Mouse (Mus musculus): ENCODE measurements around the gene Srgap2. TPM values are rescaled to one million over a fixed set of nuclear protein-coding genes. Genes with fewer than 3 reads are reported as not detected.

Gene Srgap2
- polyA plus RNA-seq, 1 experiment, result 6.0 TPM

DNA sequence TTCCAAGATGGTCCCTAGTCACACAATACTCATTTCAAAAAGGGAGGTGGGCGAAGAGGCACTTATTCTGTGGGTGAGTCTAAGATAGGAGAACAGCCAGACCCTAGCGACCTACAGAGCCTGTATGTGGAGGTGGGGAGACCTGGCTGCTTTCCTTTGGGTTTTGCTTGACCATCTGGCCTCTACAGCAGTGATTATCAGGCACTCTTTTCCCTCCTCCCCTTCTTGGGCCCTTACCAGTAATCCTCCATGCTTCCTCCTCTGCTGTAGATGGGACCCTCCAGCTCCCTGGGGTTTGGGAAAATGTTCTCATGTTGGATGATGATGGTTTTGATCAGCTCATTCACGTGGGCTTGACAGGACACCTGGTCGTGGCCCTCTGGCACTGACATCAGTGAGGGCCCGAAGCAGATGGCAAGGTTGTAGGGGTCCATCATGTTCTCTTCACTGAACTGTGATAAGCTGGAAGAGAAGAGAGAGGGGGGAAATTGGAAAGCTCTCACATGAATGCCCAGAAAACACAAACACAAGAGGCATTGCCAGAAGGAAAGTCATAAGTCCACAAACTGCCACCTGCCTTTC lies 216.8 kb downstream of the Srgap2 start:
- 92% methylated on average over 5 of the region's 5 CpGs for WGBS
- DNase-seq (ENCODE audit: low read depth, low spot score), result no peak

DNA sequence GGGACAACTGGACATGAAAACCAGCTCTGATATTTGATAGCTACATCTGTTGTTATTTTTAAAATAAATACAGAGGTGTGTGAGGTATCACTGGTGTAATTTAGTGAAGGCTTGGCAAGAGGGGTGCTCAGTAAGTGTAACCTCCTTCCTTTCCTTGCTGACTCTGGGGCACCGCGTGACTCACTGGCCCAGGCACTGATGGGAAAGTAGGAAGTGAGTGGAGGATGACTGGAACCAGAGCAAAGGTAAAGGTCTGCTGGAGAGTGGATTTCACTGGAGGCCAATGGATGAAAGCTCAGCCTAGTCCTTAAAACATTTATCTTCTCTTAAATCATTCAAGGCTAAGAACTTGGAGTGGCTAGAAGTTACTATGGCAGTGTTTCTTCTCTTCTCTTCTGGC lies 226.4 kb downstream of the Srgap2 start:
- DNase-seq (ENCODE audit: low read depth, low spot score), result no peak
- WGBS, result 87% methylated on average over 2 of the region's 2 CpGs

DNA sequence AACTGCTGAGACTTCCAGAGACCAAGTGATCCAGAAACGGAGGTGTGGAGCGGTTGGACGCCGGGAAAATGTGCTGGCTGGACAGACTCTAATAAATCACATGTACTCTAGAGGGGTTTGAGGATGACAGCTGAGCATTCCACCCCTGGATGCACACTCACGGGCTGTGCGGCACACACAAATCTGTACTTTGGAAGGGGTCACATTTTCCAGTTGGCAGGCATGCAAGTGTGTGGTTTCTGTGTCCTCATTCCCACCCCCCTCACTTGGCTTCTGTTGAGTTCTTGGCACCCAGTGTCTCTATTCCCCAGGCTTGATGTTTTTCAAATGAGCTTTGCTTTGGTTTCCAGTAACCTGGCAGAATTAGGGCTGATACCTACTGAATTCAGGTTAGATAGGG lies 227.4 kb downstream of the Srgap2 start:
- 79% methylated on average over 6 of the region's 6 CpGs for WGBS
- DNase-seq (ENCODE audit: low read depth, low spot score), result no peak

DNA sequence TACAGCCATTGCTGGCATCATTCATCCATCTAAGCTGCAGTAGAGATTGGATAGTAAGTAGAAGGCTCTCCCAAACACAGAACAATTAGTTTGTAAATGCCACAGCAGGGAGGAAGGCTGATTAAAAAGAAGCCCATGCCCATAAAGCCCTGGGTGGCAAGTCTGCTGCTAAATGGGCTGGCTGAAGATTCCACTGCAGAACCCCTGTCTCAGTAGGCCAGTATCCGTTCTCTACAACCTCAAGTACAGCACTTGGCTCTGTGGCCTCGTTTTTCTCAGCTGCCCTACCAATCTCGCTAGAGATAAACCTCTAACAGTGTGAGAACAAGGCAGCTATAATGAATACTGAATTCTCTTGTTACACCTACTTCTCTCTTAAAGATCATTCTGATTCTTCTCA lies 227.9 kb downstream of the Srgap2 start:
- no peak for DNase-seq (ENCODE audit: low read depth, low spot score)
- WGBS, result 85% methylated on average over 3 of the region's 3 CpGs

DNA sequence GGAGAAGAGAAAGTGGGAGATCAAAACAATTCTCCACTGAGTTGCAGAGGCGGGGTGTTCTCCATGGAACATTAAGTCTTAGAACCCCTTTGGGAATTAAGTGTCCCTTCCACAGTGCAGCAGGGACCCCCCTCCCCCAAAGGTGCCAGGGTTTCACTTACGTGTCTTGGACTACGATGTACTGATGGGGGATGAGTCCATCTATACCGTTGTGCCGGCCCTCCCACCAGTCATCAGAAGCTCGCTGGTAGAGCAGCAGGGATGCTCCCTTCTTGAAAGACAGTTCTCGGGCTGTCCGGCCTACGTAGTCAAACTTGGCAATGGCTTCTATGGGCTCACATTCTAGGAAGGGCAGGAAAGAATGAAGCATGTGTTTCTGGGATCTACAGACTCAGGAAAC lies 229.0 kb downstream of the Srgap2 start:
- WGBS, result 96% methylated on average over 9 of the region's 9 CpGs
- no peak for DNase-seq (ENCODE audit: low read depth, low spot score)

DNA sequence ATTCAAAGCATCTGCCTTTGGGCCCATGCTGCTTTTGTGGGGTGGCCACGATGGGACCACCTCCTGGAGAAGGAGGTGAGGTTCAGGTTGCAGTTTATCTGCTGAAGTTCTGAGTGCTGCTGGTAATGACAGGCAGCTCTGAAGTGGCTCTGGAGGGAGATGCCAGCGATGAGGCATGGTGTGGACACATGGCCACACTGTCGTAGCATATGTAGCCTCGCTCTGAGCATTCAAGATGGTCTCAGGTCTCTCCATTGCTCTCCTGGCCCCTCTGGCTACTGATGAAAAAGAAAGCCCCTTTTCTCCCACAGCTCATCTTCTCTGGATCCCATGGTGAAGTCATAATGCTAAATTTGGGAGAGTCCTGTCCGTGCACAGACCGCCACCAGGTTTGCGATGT lies 230.4 kb downstream of the Srgap2 start:
- 92% methylated on average over 7 of the region's 7 CpGs for WGBS
- no peak for DNase-seq (ENCODE audit: low read depth, low spot score)

DNA sequence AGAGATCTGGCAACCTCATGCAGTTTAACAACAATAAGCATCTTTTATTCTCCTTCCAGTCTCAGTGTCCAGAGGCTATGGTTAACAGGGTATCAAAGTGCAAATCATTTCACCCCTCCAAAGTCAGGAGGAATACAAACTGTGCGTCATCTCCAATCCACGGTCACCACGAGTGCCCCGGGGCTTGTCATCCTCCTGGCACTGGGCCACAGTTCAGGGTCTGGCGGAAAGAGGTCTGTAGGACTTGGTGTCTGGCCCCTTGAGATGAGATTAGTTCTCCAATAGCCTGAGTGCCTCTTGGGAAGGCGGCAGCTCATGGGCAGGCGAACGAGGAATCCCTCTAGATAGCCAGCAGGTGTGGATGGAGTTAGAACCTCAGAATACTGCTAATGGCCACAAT lies 232.0 kb downstream of the Srgap2 start:
- WGBS, result 84% methylated on average over 8 of the region's 8 CpGs

DNA sequence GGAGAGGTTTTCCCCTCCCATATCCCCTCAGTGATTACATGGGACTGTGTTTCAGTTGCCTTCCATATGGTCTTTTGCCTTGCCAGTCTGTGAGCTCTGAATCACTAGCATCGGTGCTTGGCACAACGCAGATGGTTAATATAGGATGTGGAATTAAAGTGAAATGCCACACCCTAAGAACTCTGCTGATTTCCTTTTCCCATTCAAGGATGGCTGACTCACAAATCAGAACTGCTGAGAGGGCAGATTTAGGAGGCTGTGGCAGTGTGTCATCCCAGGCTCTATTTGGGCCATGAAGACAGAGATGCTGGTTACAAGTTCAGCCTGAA lies 233.3 kb downstream of the Srgap2 start:
- WGBS, result 69% methylated on average over 2 of the region's 2 CpGs
- no peak for DNase-seq (ENCODE audit: low read depth, low spot score)

More for the DNA sequence above, 232.0 kb downstream of the Srgap2 start:
- no peak for DNase-seq (ENCODE audit: low read depth, low spot score)

DNA sequence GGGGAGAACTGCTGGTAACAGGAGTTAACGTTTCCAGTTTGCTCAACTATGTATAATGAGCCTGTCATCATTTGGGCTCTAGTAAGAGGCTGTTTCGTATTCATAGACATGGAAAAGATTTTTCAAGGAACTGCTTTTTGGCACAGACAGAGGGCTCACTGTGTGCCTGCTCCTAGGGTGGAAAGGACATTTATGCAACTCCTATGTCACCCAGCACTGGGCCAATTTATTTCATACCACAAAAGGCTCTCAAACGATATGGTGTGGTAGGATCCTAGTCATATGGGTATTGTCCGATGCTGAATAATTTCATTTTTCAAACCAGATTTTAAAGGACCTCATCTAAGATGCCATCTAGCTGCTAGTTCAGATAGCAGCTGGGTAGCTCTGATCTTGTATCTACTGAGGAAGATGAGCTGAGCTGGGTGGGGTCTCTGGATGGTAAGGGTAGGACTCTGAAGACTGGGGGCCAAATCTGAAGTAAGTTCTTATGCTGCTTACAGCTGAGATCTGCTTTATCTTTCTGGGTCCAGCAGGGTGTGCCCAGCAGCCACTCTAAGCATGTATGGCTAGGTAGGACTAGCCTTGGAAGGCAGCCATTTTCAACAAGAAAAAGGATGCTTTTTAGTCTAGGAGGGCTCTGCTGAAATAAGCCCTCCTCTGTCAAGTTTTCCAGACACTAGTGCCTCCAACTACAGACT lies 233.8 kb downstream of the Srgap2 start:
- no peak for DNase-seq (ENCODE audit: low read depth, low spot score)
- WGBS, result 88% methylated on average over 4 of the region's 4 CpGs

DNA sequence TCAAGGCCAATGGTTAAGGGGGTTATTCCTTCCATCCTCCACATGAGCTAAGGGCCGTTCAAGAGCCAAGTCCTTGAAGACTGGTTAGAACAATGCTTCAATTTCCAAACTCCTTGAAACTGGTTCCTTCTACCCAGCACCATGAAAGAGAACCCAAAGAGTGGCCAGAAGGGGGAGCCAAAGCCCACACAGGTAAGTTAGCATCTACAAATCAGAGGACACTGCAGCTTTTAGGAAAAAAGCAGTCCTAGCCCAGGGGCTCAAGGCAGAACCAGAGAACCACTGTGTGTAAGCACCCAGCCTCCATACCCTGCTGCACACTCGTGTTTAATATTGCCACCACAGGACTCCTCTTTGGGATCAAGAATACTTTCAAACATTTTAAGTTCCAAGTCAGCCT lies 236.5 kb downstream of the Srgap2 start:
- 41% methylated on average over 2 of the region's 2 CpGs for WGBS
- DNase-seq (ENCODE audit: low read depth, low spot score), result peak; percentile 45

DNA sequence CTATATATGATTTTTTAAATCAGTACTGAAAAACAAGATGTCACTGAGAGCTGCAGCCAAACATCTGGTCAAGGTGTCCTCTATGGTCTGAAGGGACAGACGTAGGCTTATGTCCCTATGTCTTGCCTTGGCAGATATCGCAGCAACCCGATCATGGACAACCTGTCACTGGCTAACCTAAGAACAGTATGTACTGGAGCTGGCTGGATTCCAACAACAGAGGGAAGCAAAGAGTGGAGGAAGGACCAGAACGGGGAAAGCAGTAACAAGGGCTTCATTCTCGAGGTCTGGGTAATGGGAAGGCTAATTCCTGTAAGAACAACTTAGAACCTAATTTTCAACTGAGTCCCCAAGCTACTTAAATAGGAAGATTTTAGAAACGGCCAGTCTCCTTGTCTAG lies 238.2 kb downstream of the Srgap2 start:
- no peak for DNase-seq (ENCODE audit: low read depth, low spot score)
- WGBS, result 75% methylated on average over 6 of the region's 6 CpGs

DNA sequence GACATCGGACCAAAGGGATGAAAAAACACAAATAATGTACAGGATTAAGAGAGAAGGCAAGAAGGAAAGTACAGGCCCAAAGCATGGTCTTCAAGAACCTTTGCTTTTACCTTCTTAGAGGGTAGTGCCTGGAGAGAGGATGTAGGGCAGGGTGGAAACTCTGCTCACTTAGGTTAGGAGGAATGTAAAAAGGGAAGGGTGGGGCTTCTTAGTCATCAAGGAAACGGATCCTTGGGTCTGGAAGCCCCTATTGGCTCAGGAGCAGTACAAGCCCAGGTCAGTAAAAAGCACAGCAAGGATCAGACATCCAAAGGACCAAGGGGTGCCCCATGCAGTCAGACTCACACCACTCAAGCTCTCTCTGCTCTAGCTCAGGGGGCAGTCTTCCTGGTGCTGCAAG lies 239.9 kb downstream of the Srgap2 start:
- DNase-seq (ENCODE audit: low read depth, low spot score), result no peak
- 48% methylated on average over 2 of the region's 2 CpGs for WGBS

DNA sequence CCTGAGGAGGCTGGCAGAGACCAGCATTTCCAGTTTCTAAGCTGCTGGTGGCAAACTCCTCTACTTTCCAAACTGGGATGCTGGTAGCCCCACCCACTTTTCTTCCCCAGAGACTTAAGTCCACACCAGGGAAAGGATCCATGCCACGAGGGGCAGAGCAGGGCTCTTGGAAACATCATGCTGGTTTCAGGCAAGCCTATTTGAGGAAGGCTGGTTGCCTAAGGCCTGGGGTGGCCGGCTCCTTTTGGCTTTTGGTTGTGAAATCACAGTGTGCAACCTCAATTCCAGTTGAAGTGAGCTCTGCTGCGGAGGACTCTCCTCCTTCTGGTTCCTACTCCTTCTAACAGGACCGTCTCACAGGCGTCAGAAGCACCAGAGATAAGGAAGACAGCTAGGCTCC lies 240.3 kb downstream of the Srgap2 start:
- DNase-seq (ENCODE audit: low read depth, low spot score), result no peak
- 69% methylated on average over 5 of the region's 5 CpGs for WGBS

DNA sequence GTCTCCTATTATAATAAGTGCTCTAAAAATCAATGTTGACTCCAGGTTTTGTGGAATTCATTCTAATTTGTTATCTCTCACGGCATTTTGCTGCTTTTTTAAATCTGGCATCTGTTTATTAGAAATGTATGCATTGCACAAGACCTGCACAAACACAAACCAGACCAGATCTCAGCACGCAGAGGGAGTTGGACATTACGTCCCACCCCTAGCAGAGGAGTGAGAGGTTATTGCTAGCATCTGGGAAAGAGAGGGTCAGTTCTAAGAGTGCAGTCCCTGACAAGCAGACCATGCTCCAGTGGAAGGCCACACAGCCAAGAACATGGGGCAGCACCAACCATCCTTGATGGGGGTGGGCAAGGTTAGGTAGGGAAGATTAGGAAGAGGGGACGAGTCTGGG lies 242.5 kb downstream of the Srgap2 start:
- DNase-seq (ENCODE audit: low read depth, low spot score), result no peak
- WGBS, result 85% methylated on average over 4 of the region's 4 CpGs

DNA sequence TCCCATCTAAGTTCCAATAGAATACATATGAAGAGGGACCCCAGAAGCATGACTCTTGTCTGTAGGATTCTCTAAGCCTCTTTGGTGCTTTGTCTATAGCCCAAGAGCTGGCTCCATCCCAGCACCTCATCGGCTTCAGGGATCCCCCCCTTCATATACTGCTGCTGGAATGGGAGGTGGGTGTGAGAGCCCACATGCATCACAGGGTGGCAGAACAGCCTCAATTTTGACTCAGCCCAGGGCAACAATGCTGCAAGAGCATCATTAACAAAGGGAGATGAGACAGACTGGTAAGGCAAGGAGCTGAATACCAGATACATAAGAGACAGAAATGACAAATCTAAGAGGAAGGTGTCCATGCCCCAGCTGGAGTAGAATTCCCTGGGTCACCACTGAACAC lies 243.0 kb downstream of the Srgap2 start:
- 83% methylated on average over 1 of the region's 1 CpGs for whole genome bisulfite sequencing
- no peak for DNase-seq (ENCODE audit: low read depth, low spot score)

DNA sequence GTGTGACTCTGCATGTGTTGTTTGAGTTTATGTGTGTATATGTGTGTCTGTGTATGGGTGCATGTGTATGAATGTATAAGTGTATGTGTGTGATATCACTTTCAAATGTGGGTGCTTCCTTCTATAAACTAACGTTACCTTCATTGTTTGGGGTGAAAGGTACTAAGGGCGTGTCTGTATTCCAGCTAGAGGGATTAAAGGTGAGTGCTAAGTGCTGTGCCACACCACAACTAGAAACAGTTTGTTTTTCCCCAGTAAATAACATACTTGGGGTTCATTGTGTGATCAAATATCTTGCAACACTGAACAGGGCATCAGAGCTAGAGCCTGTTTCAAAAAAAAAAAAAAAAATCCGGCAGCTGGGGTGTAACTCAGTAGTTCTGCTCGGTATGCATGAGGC lies 245.4 kb downstream of the Srgap2 start:
- WGBS, result 15% methylated on average over 4 of the region's 4 CpGs
- DNase-seq (ENCODE audit: low read depth, low spot score), result peak; percentile 52

DNA sequence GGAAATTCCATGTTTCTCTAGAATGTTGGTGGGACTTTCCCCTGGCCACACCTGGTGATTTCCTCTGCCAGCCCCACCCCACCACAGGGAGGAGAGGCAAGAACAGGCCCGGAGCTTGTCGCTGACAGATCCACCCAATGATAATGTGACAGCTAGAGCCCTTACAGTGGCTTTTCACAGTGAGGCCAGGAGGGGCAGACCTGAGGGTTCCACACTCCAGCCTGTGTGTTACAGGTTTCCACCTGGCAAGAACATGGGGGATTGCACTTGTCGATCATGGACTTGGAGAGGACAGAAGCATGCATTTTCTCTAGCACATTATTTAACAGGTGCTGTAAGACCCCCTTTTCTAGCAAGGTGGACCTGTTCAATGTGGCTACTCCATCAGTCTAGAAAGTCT lies 246.9 kb downstream of the Srgap2 start:
- peak; percentile 53 for DNase-seq (ENCODE audit: low read depth, low spot score)
- 20% methylated on average over 3 of the region's 3 CpGs for WGBS

DNA sequence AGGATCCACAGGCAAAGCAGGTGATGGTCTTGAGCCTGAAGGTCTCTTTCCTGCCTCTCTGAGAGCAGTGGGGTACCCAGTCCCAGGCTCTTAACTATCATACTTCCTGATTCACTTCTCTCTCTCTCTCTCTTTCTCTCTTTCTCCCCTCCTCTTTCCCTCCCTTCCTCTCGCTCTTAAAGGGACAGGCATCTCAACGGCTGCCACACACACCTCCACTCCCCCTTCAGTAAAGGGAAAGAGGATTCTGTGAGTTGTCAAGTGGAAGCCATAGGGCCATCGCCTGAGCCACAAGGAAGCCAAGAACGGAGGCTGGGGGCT lies 247.7 kb downstream of the Srgap2 start, which contains the start of gene Ikbke:
Ikbke (minus strand) TSS at position 151 of the 321 bp plus-strand sequence.
- DNase-seq (ENCODE audit: low read depth, low spot score), result peak; percentile 24
- WGBS, result 5% methylated on average over 4 of the region's 4 CpGs

DNA sequence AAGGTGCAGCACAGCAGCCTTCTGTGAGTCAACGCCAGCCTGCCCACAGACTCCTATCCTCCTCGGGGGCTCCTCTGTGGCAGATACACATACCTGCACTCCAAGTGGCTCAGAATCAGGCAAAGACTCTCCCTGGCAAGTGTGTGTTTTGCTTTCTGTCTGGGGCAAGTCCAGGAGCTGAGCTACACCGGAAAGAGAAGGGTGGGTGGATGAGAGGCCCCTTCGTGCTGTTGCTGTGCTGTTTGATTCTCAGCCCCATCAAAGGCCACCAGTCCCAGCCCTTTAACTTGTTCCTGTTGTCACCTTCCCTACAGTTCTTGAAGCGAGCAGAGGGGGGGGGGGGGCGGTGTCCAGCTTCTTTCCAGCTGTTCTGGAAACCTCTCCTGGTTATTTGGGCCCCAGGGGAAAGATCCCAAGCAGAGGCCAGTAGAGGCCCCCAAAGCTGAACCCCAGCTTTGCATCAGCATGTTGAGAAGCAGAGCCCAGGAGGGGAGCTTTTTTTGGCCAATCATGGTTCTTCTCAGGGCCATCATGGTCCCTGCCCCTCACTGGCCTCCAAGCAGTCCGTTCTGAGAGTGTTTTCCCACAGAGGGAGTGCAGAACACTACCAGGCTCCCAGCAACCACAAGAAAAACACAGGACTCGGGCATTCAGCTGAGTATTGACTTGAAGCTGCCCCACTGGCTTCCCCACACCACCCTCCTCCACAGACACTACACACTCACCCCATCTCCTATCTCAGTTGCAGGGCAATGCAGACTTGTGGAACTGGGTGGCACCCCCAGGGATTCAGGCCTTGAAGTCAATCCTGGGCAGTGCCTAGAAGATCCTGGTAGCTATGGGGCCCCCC lies 248.3 kb downstream of the Srgap2 start:
- no peak for DNase-seq (ENCODE audit: low read depth, low spot score)
- 13% methylated on average over 8 of the region's 8 CpGs for WGBS

DNA sequence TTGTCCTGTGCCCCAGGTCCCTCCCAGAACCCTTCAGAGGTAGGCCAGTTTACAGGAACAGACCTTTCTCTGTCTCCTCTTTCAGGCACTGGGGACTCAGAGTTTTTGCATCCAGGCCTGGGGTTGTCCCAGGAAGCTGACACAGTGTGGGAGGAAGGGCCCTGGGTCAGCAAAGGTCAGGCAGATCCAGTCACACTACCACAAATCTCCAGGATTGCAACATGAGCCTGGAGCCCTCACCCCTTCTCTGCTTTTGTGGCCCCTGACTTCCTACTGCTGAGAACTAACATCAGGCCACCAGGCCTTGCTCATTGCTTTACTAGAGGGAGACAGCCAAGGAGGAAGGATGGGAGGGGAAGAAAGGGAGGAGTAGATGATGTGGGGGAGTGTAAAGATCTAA lies 250.3 kb downstream of the Srgap2 start:
- DNase-seq (ENCODE audit: low read depth, low spot score), result no peak

DNA sequence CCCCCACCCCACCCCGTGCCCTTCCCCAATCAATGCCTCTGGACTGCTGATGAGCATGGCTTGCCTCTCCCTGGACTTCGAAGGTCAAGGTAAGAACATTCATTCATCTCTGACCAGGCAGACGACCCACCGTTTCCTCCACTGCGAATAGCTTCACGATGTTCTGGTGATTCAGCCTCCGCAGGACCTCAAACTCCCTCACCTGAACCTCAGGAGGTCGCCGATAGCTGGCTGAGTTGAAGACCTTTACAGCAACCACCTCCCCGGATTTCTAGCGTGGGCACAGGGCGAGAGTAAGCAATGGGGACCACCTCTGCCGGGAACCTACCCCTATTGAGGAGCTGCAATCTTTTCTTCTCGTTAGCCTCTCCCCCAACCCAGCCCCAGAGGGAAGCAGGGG lies 251.6 kb downstream of the Srgap2 start:
- DNase-seq (ENCODE audit: low read depth, low spot score), result no peak
- WGBS, result 79% methylated on average over 14 of the region's 14 CpGs
